Mouse (Mus musculus) layer of hippocampus, adult 8-10 months (tissue): ENCODE measurements around the gene Gm3417. TPM values are rescaled to one million over a fixed set of nuclear protein-coding genes. Genes with fewer than 3 reads are reported as not detected.

ENCODE experiments used
- total RNA-seq, 4 experiments: library from RNA; stranded (reverse); gene quantifications; 2 replicates each; pipeline ENCODE4 v1.2.4; 2022

Gene Gm3417
- total RNA-seq, 4 experiments from 2014 or later: 1.7 TPM; not detected in 3

Other genes with a start within 250 kb of the Gm3417 start
- 1 to 10 TPM; 3.7 to 7.1 (median 5.4) TPM for gene Wdr27, start 35.6 kb downstream of the Gm3417 start, total RNA-seq
- 10 to 100 TPM; 11.8 to 17.8 (median 15.4) TPM for gene 1600012H06Rik, start 35.6 kb downstream of the Gm3417 start, total RNA-seq
- gene Phf10, start 17.5 kb downstream of the Gm3417 start, total RNA-seq: 10 to 100 TPM; 51.9 to 58.2 (median 55.7) TPM
- 10 to 100 TPM in 2 of 4 experiments, 1 to 10 TPM in 2; 9.0 to 17.7 (median 12.4) TPM for gene 9030025P20Rik, start 322 bp downstream of the Gm3417 start, total RNA-seq
- 1 to 10 TPM; 5.7 to 7.3 (median 7.0) TPM for gene Gm3435, start 31.4 kb upstream of the Gm3417 start, total RNA-seq
- gene Ermard, start 62.4 kb upstream of the Gm3417 start, total RNA-seq: 10 to 100 TPM; 66.0 to 96.3 (median 77.0) TPM
- 1 to 10 TPM in 2 of 4 experiments, under 1 TPM in 1, not detected in 1; 0.89 to 3.0 (median 1.6) TPM for gene Tcte3, start 62.7 kb upstream of the Gm3417 start, total RNA-seq
- gene Gm3448, start 62.7 kb upstream of the Gm3417 start, total RNA-seq: 10 to 100 TPM in 1 of 4 experiments, 1 to 10 TPM in 3; 7.8 to 10.2 (median 9.7) TPM